Mouse (Mus musculus): Measurements from ENCODE around the gene Krt8. TPM values are rescaled to one million over a fixed set of nuclear protein-coding genes. Genes with fewer than 3 reads are reported as not detected.

Krt8 gene
- polyA plus RNA-seq, 1 experiment from 2014 or later = 27.8 TPM

DNA sequence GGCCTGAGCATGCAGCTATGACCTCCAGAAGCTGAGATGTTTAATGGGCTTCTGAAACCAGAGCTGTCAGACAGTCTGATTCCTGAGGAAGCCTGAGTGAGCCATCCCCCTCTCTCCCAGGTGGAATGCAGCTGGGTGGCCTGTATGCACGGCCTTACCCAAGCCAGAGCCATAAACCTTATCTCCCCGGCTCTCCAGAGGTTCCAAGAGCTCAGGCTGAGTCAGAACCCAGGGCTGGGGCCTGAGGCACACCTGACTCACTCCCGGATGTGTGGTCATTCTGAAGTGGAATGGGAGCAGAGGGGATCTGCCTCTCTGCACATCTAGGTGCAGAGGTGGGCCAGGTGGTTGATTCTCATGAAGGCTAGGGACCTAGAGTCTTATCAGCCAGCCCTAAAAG, 11.8 kb upstream of the Krt8 start:
- no peak overlapping the region for H3K27ac ChIP-seq (ENCODE audit: low read depth, low read length)
- H3K27me3 ChIP-seq (ENCODE audit: control insufficient read depth, insufficient read depth, low read length) = no peaks in the 10 kb centered on the region
- no peak overlapping the region for H3K9ac ChIP-seq (ENCODE audit: low read depth, low read length)
- H3K4me2 ChIP-seq (replicated peaks; ENCODE audit: low read depth, low read length) = no peak overlapping the region
- DNase-seq (ENCODE audit: low spot score) (no peak), ATAC-seq (ENCODE audit: low FRiP score) (no peak)
- no peaks in the 10 kb centered on the region for H3K36me3 ChIP-seq (ENCODE audit: control insufficient read depth, insufficient read depth, low read length)
- H3K4me1 ChIP-seq (replicated peaks; ENCODE audit: control insufficient read depth, insufficient read depth, low read length) = peaks cover 3% of the 10 kb centered on the region; the same call in 1 of the 2 replicates
- 43% methylated on average over 3 of the region's 3 CpGs for WGBS
- no peaks in the 10 kb centered on the region for H3K9me3 ChIP-seq (ENCODE audit: control insufficient read depth, low read length)
- H3K4me3 ChIP-seq (ENCODE audit: low read depth, low read length) = no peak overlapping the region

DNA sequence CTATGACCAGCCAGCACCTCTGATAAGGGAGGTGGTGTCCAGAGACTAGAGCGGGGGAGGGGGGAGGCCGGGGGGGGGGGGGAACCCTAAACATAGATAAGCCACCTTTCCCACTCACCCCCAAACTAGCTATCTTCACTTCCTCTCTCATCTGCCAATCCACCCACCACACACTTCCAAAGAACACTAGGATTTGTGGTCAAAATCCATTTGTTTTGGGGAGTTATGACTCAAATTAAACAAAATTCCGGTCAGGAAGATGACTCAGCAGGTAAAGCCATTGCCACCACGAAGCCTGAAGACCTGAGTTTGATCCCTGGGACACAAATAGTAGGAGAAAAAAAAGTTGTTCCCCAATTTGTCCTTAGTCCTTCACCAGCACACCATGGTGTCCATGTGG, 10.6 kb upstream of the Krt8 start:
- Histone ChIP-seq H3K9me3 (ENCODE audit: control insufficient read depth, low read length) (no peaks in the 10 kb centered on the region), H3K4me3 (ENCODE audit: low read depth, low read length) (no peak overlapping the region), H3K4me2 (replicated peaks; ENCODE audit: low read depth, low read length) (no peak overlapping the region), H3K36me3 (ENCODE audit: control insufficient read depth, insufficient read depth, low read length) (no peaks in the 10 kb centered on the region), H3K9ac (ENCODE audit: low read depth, low read length) (no peak overlapping the region), H3K27me3 (ENCODE audit: control insufficient read depth, insufficient read depth, low read length) (no peaks in the 10 kb centered on the region), H3K4me1 (replicated peaks; ENCODE audit: control insufficient read depth, insufficient read depth, low read length) (peaks cover 3% of the 10 kb centered on the region; the same call in 1 of the 2 replicates), H3K27ac (ENCODE audit: low read depth, low read length) (no peak overlapping the region)
- ATAC-seq (ENCODE audit: low FRiP score) = no peak
- DNase-seq (ENCODE audit: low spot score) = no peak
- WGBS = 59% methylated on average over 2 of the region's 4 CpGs

DNA sequence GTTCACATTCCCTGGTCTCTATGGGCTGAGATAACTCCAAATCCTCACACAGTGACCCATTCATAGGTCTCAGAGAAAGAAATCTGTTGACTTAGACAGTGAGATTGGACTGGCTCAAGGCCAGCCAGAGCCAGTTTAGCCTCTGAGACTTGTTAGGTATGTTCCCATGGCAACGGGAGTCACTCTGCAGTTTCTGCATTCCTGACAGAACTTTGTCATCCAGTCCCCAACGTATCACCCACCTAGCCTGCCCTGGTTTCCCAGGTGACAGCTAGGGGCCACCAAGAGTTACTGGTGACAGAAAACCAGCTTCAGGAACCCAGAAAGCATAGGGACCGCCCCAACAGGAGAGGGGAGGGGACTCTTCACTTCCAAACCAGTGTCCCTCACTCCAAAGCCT, 9.4 kb upstream of the Krt8 start:
- no peak overlapping the region for H3K27ac ChIP-seq (ENCODE audit: low read depth, low read length)
- no peak overlapping the region for H3K4me2 ChIP-seq (replicated peaks; ENCODE audit: low read depth, low read length)
- WGBS = 53% methylated on average over 3 of the region's 3 CpGs
- peaks cover 3% of the 10 kb centered on the region; the same call in 1 of the 2 replicates for H3K4me1 ChIP-seq (replicated peaks; ENCODE audit: control insufficient read depth, insufficient read depth, low read length)
- no peak for DNase-seq (ENCODE audit: low spot score)
- H3K9me3 ChIP-seq (ENCODE audit: control insufficient read depth, low read length) = no peaks in the 10 kb centered on the region
- no peak for ATAC-seq (ENCODE audit: low FRiP score)
- no peaks in the 10 kb centered on the region for H3K36me3 ChIP-seq (ENCODE audit: control insufficient read depth, insufficient read depth, low read length)
- H3K4me3 ChIP-seq (ENCODE audit: low read depth, low read length) = no peak overlapping the region
- no peak overlapping the region for H3K9ac ChIP-seq (ENCODE audit: low read depth, low read length)
- no peaks in the 10 kb centered on the region for H3K27me3 ChIP-seq (ENCODE audit: control insufficient read depth, insufficient read depth, low read length)

DNA sequence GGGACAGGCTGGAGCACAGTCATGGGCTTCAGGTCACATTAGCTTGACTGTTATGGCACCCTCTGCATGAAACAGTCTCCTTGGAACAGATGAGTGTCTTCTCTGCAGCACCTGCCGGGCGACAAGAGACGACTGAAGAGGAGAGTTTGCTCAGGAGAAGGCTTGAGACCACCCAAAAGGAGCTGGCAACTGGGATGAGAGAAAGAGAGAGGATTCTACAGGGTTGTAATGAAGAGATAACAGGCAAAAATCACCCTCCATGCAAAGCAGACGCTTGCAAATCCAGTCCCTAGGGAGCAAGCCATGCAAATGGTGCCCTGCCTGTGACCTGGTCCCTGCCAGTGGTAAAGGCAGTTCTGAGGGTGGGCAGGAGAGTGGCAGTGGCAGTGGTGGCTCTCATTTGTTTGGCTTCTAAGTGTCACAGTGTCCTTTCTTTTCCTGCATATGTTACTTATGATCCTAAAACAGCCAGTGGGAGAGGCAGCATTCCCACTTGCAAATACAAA, 8.0 kb upstream of the Krt8 start:
- Histone ChIP-seq H3K9ac (ENCODE audit: low read depth, low read length) (no peak overlapping the region), H3K4me2 (replicated peaks; ENCODE audit: low read depth, low read length) (no peak overlapping the region), H3K4me3 (ENCODE audit: low read depth, low read length) (no peak overlapping the region), H3K27ac (ENCODE audit: low read depth, low read length) (no peak overlapping the region), H3K4me1 (replicated peaks; ENCODE audit: control insufficient read depth, insufficient read depth, low read length) (peaks cover 3% of the 10 kb centered on the region; the same call in 1 of the 2 replicates), H3K36me3 (ENCODE audit: control insufficient read depth, insufficient read depth, low read length) (no peaks in the 10 kb centered on the region), H3K9me3 (ENCODE audit: control insufficient read depth, low read length) (no peaks in the 10 kb centered on the region), H3K27me3 (ENCODE audit: control insufficient read depth, insufficient read depth, low read length) (no peaks in the 10 kb centered on the region)
- WGBS = 52% methylated on average over 4 of the region's 4 CpGs
- ATAC-seq (ENCODE audit: low FRiP score) (no peak), DNase-seq (ENCODE audit: low spot score) (no peak)

DNA sequence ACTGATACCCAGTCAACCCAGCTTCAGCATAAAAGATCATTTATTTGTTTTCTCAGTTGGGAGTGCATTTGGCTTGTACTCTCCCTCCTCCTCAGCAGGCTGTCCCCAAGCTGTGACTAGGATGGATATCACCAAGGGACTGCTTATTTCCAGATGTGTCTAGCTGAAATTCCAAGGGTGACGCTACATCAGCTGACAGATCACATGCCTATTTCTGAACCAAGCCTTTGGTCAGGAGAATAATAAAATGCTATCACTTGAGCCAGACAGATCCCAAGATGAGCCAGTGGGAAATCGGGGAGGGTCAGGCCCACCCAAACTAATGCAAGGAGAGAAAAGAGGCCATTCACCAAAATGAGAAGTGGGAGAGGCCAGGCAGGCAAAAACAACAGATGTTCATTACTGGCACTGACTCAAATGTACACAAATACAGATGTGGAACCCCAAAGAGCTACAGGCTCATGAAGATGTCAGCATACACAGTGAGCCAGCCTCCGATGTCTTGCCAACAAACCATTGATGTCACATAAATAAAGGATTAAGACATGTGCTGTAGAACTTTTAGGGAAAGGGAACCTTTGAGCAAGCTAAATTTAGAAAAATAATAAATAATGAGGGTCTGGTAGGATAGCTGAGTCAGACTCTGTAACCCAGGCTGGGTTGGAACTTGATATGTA, 6.4 kb upstream of the Krt8 start:
- H3K4me2 ChIP-seq (replicated peaks; ENCODE audit: low read depth, low read length) = no peak overlapping the region
- DNase-seq (ENCODE audit: low spot score) = no peak

DNA sequence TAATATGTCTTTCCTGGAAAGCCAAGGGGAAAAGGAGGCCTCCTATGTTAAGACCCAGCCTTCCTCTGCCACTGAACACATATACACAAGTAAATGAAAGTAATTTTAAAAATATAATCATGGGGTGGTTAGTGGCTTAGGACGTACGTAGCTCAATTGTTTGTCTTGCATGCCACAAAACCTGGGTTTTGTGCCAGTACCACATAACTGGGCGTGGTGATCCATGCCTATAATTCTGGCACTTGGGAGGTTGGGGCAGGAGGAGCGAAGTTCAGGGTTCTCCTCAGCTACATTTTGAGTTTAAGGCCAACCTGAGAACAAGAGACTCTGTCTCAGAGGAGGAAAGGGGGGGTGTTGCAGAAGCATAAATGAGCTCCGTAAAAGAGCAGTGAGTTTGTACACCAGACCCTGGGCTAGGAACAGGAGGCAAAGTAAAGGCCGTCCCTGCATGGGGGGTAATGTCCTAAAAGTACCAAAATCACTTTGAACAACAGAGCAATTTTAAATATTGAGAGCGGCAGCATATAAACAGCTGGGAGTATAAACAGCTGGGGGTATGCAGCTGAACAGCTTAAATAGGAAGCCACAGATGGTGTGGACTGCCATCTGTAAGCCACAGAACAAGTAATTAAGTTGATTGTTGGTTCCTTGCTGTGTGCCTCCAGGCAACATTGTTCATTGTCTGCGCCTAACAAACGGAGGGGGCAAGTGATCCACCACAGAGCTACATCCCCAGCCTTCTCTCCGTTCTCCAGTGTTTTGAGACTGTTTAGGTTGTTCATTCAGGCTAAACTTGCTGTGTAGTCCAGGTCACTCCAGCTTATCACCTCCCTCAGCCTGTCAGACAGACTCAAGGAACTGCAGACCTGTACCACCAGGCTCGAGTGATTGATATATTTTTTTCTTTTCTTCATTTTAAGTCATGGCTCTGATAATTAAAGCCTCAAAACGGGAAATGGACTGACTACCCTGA, 3.1 kb upstream of the Krt8 start:
- Histone ChIP-seq H3K27ac (ENCODE audit: low read depth, low read length) (peak overlapping the region; percentile 42; the same call in 1 of the 2 replicates), H3K36me3 (ENCODE audit: control insufficient read depth, insufficient read depth, low read length) (no peaks in the 10 kb centered on the region), H3K27me3 (ENCODE audit: control insufficient read depth, insufficient read depth, low read length) (peaks cover 25% of the 10 kb centered on the region), H3K9me3 (ENCODE audit: control insufficient read depth, low read length) (no peaks in the 10 kb centered on the region), H3K4me1 (replicated peaks; ENCODE audit: control insufficient read depth, insufficient read depth, low read length) (0 out of 2 replicates have a peak, but pooled peaks cover 2% of the 10 kb centered on the region), H3K4me3 (ENCODE audit: low read depth, low read length) (no peak overlapping the region), H3K9ac (ENCODE audit: low read depth, low read length) (no peak overlapping the region), H3K4me2 (replicated peaks; ENCODE audit: low read depth, low read length) (no peak overlapping the region)
- WGBS = 50% methylated on average over 12 of the region's 12 CpGs
- DNase-seq (ENCODE audit: low spot score) = no peak
- peak; percentile 40; the same call in 1 of the 2 replicates for ATAC-seq (ENCODE audit: low FRiP score)

More for the DNA sequence above, 6.4 kb upstream of the Krt8 start:
- no peak for ATAC-seq (ENCODE audit: low FRiP score)
- WGBS = 70% methylated on average over 3 of the region's 3 CpGs
- no peak overlapping the region for H3K27ac ChIP-seq (ENCODE audit: low read depth, low read length)
- no peak overlapping the region for H3K4me3 ChIP-seq (ENCODE audit: low read depth, low read length)
- 0 out of 2 replicates have a peak, but pooled peaks cover 2% of the 10 kb centered on the region for H3K27me3 ChIP-seq (ENCODE audit: control insufficient read depth, insufficient read depth, low read length)
- no peaks in the 10 kb centered on the region for H3K36me3 ChIP-seq (ENCODE audit: control insufficient read depth, insufficient read depth, low read length)
- no peaks in the 10 kb centered on the region for H3K4me1 ChIP-seq (replicated peaks; ENCODE audit: control insufficient read depth, insufficient read depth, low read length)
- no peaks in the 10 kb centered on the region for H3K9me3 ChIP-seq (ENCODE audit: control insufficient read depth, low read length)
- H3K9ac ChIP-seq (ENCODE audit: low read depth, low read length) = no peak overlapping the region

DNA sequence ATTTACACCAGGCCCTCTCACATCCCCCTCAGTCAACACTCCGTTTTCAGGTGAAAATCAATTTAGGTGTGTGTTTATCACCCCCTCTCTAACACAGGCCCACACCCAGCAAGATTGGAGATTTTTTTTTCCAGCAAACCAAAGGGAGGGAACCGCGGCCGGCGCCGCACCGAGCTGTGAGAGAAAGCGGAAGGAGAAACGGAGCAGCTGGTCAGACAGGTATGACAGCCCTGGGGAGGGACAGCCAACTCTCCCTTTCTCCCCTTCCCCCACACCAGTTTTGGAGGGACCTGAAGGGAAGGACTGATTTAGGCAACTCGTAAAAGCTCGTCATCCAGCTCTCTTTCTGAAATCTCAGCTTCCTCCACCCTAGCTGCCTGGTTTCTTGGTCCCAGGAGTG, 2.0 kb upstream of the Krt8 start:
- no peak overlapping the region for H3K9ac ChIP-seq (ENCODE audit: low read depth, low read length)
- H3K4me2 ChIP-seq (replicated peaks; ENCODE audit: low read depth, low read length) = no peak overlapping the region
- peaks cover 32% of the 10 kb centered on the region for H3K27me3 ChIP-seq (ENCODE audit: control insufficient read depth, insufficient read depth, low read length)
- 36% methylated on average over 11 of the region's 11 CpGs for WGBS
- no peaks in the 10 kb centered on the region for H3K9me3 ChIP-seq (ENCODE audit: control insufficient read depth, low read length)
- no peak overlapping the region for H3K27ac ChIP-seq (ENCODE audit: low read depth, low read length)
- 0 out of 2 replicates have a peak, but pooled peaks cover 2% of the 10 kb centered on the region for H3K4me1 ChIP-seq (replicated peaks; ENCODE audit: control insufficient read depth, insufficient read depth, low read length)
- H3K4me3 ChIP-seq (ENCODE audit: low read depth, low read length) = no peak overlapping the region
- DNase-seq (ENCODE audit: low spot score) (no peak), ATAC-seq (ENCODE audit: low FRiP score) (no peak)
- H3K36me3 ChIP-seq (ENCODE audit: control insufficient read depth, insufficient read depth, low read length) = no peaks in the 10 kb centered on the region

DNA sequence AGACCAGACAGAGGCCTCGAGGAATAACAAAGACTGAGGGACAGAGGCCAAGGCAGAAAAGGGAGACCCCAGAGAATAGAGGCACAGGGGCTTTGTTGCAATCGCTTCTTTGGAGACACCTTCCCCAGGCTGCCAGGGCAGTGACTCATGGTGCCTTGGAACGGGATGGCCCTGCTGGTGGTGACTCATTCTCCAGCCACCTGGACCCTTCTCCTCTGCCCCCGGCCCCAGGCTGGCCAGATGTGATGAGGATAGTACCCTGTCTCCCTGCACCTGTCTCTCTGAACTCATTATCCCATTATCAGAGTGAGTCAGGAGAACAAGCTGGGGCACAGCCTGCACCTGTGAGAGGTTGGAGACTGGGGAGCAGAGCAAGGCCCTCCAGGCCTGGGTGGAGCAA, 1.0 kb upstream of the Krt8 start:
- WGBS = 29% methylated on average over 4 of the region's 4 CpGs
- H3K9ac ChIP-seq (ENCODE audit: low read depth, low read length) = no peak overlapping the region
- no peaks in the 10 kb centered on the region for H3K36me3 ChIP-seq (ENCODE audit: control insufficient read depth, insufficient read depth, low read length)
- H3K9me3 ChIP-seq (ENCODE audit: control insufficient read depth, low read length) = no peaks in the 10 kb centered on the region
- 0 out of 2 replicates have a peak, but pooled peaks cover 2% of the 10 kb centered on the region for H3K4me1 ChIP-seq (replicated peaks; ENCODE audit: control insufficient read depth, insufficient read depth, low read length)
- peaks cover 32% of the 10 kb centered on the region for H3K27me3 ChIP-seq (ENCODE audit: control insufficient read depth, insufficient read depth, low read length)
- H3K27ac ChIP-seq (ENCODE audit: low read depth, low read length) = no peak overlapping the region
- H3K4me2 ChIP-seq (replicated peaks; ENCODE audit: low read depth, low read length) = no peak overlapping the region
- ATAC-seq (ENCODE audit: low FRiP score) = no peak
- H3K4me3 ChIP-seq (ENCODE audit: low read depth, low read length) = no peak overlapping the region
- no peak for DNase-seq (ENCODE audit: low spot score)

Data from hindbrain, embryonic 11.5 days (tissue).